Mouse (Mus musculus): ENCODE measurements around the gene Slain2.
"Not testable (repeated sequence)": the region's sequence is repeated elsewhere in the genome, so short reads cannot be mapped to it uniquely, and the experiment has no call there.

Gene Slain2

GRCm38 (mm10) chr5:73013611-73014287 is 99.6 kb downstream of the Slain2 start:
- DNase-seq, result not testable (repeated sequence)

DNA sequence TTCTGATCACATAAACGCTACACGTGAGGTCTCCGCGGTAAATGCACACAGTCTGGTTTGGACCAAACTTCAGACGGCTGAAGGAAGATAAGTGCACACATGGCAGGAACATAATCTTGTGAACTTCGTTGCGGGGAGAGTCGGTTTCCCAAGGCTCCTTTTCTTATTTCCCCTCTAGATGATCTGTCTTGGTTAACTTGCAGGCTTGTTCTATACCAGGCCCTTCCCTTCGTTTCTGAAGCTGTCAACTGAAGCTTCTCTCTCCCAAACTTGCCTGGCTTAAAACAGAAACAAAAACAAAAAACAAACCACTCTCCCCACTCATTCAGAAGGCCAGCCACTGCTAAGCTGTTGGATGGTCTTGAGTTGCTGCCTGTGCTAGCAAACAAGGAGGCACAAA is 100.6 kb downstream of the Slain2 start:
- no peak for DNase-seq

- DNase-seq, result no peak
Observed at GRCm38 (mm10) chr5:73023801-73024200, 109.7 kb downstream of the Slain2 start.
